Mouse (Mus musculus): ENCODE measurements around the gene Ddx55. TPM values are rescaled to one million over a fixed set of nuclear protein-coding genes. Genes with fewer than 3 reads are reported as not detected.
"Not testable (repeated sequence)": the region's sequence is repeated elsewhere in the genome, so short reads cannot be mapped to it uniquely, and the experiment has no call there.

Gene Ddx55
- total RNA-seq, 2 experiments from 2014 or later: 7.4 to 11.1 TPM

- no peak for DNase-seq (ENCODE audit: low spot score in 2 of 2)
Measured at GRCm38 (mm10) chr5:124538813-124539792, 13.6 kb upstream of the Ddx55 start.

DNA sequence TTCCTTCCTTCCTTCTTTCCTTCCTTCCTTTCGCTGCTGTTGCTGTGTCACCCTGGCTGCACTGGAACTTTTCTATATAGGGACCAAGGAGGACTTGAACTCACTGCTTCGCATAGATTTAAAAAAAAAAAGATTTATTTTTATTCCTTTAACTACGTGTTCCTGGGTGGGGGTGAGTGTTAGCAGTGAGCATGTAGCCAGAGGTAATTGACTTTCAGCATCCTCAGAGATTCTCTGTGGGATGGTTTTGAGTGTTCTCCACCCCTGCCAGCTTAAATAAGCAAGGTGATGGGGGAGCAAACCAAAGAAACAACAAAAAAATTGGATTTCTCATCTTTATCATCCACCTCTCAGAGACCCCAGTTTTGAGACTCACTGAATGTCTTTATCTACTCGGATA is 12.8 kb upstream of the Ddx55 start:
- no peak for DNase-seq (ENCODE audit: low spot score in 2 of 2)

- DNase-seq (ENCODE audit: low spot score in 2 of 2): peak; percentile 89 to 94
Measured at GRCm38 (mm10) chr5:124540383-124540786, 12.3 kb upstream of the Ddx55 start, which contains the start of gene Tmed2. Tmed2 (plus strand) TSS chr5:124540695.

- peak; percentile 61 to 86 for DNase-seq (ENCODE audit: low spot score in 2 of 2)
Measured at GRCm38 (mm10) chr5:124540905-124541601, 11.6 kb upstream of the Ddx55 start.

DNA sequence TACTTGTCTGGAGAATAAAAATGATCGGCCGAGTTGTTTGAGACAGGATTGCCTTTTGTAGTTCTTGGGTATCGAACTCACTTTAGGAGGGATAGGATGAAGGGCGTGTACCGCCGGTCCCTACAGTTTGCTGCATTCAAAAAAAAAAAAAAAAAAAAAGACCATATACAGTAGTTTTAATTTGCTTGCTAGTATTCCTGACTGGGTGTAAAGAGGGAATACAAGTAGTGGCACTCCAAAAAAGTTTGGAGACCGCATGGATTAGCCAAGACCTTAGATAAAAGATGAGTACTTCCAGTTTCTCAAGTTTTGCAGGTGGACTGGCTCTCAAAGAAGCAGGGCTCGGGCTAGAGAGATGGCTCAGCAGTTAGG is 11.1 kb upstream of the Ddx55 start:
- no peak for DNase-seq (ENCODE audit: low spot score in 2 of 2)

GRCm38 (mm10) chr5:124550737-124551136 is 1.9 kb upstream of the Ddx55 start:
- not testable (repeated sequence) for DNase-seq (ENCODE audit: low spot score in 2 of 2)

DNA sequence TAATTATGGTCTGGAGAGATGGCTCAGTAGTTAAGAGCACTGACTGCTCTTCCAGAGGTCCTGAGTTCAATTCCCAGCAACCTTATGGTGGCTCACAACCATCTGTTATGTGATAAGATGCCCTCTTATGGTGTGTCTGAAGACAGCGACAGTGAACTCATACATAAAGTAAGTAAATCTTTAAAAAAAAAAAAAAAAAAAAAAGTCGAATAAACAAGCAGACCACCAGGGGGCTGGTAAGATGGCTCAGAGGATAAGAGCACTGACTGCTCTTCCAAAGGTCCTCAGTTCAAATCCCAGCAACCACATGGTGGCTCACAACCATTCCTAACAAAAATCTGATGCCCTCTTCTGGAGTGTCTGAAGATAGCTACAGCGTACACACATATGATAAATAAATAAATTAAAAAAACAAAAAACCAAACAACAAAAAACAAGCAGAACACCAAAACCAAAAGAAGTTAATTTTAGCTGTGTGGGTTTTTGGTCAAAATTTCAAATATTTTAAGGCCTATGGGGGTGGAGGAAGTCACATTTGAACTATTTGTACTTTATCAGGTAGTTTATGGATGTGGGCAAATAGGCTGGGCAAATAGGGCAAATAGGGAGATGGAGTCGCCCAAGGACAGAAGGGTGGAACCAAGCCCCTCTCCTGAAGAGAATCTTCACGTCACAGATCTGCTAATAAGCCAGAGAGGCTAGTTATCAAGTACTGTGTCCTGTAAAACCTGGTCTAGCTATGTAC is 1.1 kb upstream of the Ddx55 start:
- not testable (repeated sequence) for DNase-seq (ENCODE audit: low spot score in 2 of 2)

- DNase-seq (ENCODE audit: low spot score in 2 of 2): no peak
Measured at GRCm38 (mm10) chr5:124552094-124552472, 581 bp upstream of the Ddx55 start.

- DNase-seq (ENCODE audit: low spot score in 2 of 2): no peak
Measured at GRCm38 (mm10) chr5:124553607-124554006, 943 bp downstream of the Ddx55 start.

- DNase-seq (ENCODE audit: low spot score in 2 of 2): no peak
Measured at GRCm38 (mm10) chr5:124555145-124555544, 2.5 kb downstream of the Ddx55 start.

DNA sequence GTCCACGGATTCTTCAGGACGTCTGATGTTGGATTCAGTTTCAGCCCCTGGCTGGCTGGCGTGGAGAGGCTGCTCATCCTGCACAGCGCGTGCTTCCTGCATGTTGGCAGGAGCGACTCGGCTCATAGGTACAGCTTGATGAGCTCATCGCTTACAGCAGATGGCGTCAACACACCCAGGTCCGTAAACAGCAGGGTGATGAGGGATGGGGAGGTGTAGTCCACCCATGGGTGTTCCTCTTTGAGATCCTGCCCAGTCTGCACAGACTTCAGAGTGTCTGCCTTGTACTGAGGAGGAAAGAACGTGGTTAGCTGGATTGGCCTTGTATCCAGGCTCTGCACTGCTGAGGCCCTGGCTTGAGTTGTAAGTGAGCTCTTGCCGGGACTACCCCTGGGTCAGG is 18.4 kb downstream of the Ddx55 start:
- no peak for DNase-seq (ENCODE audit: low spot score in 2 of 2)

DNA sequence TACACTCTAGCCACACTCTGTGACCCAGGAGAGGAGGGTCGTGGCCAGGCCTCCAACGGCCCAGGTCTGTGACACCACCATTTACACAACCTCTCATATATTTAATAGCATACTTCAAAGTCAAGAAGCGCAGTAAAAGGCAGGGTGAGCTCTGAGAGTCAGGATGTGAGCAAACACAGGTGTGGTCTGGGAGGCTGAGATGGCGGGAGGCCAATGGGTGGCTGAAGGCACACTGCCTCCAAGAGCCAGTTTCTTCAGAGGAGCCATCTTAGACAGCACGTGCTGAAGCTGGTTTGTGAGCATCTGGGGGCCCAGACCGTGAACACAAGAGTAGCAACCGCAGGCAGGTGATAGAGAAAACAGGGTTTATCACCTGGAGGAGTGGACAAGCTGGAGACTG is 22.8 kb downstream of the Ddx55 start:
- no peak for DNase-seq (ENCODE audit: low spot score in 2 of 2)

DNA sequence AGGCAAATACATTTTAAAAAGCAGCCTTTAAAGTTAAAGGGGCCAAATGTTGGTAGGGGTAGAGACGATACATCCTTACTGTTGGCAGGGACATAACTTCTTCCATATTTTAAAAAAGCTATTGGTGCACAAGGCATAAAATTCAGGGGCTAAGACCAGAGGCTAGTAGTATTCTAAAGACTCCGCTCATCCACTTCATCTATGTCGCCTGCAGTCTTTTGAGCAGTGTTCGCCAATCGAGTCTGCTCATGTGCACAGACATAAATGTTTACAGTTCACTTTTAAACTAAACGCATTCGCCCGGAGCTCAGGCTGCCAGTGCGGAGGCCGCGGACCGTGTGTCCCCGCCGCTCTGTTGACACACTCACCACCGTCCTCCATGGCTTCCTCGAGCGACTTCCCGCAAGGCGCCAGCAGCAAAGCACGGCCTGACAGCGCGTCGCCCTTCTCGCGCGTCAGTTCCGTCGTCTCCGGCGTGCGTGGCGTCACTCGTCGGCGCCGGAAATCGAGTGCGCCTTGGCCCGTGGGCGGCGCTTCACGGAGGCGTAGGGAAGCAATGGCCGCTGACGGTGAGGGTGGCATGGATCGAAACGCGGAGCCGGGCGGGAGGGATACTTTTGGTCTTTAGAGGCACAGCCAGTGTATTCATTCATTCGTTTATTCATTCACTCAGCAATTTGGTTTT is 26.1 kb downstream of the Ddx55 start, which contains the start of the genes Eif2b1 and Gtf2h3:
Gene Eif2b1, minus strand, starts transcription at position 499 of the 685 bp plus-strand sequence.
Gene Gtf2h3, plus strand, starts transcription at position 508 of the 685 bp plus-strand sequence.
- DNase-seq (ENCODE audit: low spot score in 2 of 2): peak; percentile 90 to 95

DNA sequence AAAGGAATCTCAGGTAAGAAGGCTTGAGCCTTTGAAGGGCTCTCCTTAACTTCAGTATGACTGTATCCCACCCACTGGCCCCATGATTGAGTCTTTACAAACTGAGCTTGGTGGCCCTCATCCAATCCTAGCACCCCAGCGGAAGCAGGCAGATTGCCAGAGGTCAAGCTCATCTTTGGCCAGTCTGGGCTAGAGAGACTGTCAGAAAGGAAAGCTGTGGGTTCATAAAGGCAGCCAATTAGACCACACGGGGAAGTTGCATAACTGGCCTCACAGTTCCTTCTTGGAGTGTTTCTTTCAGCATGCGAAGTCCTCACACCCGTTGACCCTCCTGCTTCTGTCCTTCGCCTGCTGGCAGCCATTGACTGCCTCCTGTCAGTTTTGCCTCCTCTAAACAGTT is 29.9 kb downstream of the Ddx55 start:
- no peak for DNase-seq (ENCODE audit: low spot score in 2 of 2)

DNA sequence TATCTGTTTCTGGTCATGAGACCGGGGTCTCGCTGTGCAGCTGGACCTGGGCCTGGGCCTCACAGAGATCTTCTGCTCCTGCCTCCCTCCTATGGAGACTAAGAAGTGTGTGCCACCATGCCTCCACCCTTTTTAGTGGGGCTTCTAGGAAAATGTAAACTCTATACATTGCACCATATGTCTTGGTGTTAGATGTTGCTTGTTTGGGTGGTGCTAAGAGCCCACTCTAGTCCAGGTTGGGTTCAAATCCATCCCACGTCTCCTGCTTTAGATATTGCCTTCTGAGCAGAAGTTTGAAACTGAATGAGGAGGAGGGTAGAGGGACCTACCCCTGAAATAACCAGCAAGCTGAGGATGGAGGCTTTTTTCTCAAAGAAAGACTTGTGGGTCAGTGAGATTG is 40.1 kb downstream of the Ddx55 start:
- no peak for DNase-seq (ENCODE audit: low spot score in 2 of 2)

- DNase-seq (ENCODE audit: low spot score in 2 of 2): peak; percentile 69 to 90
Measured at GRCm38 (mm10) chr5:124598224-124599174, 45.8 kb downstream of the Ddx55 start.

DNA sequence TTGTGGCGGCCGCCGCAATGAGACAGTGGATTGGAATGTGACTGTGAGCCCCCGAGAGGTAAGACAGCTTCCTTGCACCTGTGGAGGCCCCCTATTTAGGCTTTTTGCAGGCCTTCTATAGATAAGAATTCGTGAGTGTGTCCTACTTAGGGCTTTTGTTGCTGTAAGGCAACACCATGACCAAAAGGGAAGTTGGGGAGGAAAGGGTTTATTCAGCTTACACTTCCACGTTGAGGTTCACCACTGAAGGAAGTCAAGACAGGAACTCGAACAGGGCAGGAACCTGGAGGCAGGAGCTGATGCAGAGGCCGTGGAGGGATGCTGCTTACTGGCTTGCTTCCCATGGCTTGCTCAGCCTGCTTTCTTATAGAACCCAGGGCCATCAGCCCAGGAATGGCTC is 47.1 kb downstream of the Ddx55 start:
- not testable (repeated sequence) for DNase-seq (ENCODE audit: low spot score in 2 of 2)

DNA sequence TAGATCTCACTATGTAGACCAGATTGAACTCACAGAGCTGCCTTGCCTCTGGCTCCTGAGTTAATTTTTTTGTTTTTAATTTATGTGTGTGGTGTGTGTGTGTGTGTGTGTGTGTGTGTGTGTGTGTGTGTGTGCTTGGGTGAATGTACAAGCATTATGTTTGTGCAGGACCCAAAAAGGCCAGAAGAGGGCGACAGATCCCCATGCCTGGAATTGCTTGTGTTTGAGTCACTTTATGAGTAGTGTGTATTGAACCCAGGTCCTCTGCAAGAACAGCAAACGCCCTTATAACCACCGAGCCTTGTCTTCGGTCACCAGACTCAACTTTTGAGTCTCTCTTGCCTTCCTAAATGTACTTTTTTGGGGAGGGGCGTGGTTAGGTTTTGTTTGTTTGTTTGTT is 49.7 kb downstream of the Ddx55 start:
- peak in 1 of 2 experiments; percentile 37 for DNase-seq (ENCODE audit: low spot score in 2 of 2)

DNA sequence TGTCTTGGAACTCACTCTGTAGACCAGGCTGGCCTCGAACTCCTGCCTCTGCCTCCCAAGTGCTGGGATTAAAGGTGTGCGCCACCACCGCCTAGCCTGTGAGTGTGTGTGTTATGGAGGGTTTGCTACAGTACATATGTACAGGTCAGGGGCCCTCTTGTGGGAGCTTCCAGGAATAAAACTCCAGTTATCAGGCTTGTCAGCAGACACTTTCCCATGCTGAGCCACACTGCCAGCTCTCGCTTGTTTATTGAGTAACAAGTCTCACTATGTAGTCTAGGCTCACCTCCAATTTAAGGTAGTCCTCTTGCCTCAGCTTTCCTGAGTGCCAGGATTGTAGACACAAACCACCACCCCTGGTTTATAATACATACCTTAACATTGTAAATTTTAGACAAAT is 51.6 kb downstream of the Ddx55 start:
- no peak for DNase-seq (ENCODE audit: low spot score in 2 of 2)
